Mouse (Mus musculus) layer of hippocampus, adult 11-12 months (tissue): ENCODE results near the gene Rnf215.
"Not testable (repeated sequence)": the region's sequence is repeated elsewhere in the genome, so short reads cannot be mapped to it uniquely, and the experiment has no call there.

Experiments used
- DNase-seq: peaks from one replicate; pipeline ENCODE4 v3.0.0; 2022; ENCODE audit warnings: low spot score

The Rnf215 gene

DNA sequence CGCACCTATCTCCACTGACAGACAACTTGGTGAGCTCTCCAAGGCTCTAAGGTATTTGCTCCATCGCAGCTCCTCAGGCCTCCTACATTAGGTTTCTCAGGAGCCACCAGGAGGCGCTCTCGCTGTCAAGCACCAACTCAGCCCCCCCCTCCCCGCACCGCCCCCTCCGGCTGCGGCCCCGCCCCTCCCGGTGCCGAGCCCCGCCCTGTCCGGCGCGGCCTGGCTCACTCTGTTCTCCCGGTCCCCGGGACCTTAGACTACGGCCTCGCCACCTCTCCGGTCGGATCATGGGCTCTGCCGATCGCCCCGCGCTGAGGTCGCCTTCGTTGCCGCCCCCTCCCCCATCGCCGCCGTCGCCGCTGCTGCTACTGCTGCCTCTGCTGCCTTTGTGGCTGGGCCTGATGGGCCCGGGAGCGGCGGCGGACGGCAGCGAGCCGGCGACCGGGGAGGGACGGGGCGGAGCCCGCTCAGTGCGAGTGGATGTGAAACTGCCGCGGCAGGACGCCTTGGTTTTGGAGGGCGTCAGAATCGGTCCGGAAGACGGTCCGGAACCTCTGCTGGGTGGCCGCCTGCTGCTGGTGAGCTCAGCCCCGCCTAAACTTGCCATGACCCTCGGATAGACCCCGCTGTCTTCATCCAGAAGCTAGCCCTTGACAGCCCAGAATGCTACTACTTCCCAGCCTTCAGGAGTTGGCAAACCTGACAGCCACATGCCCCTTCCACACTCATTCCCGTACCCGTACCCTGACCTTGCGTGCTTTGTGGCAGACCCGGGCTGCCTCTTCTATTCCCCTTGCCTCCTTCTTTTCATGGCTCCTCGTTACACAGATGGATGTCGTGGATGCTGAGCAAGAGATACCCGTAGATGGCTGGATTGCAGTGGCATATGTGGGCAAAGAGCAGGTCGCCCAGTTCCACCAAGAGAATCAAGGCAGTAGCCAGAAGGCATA, at the start of gene Rnf215:
Gene Rnf215, plus strand, starts transcription at position 217 of the 950 bp plus-strand sequence.
- DNase-seq = peak; percentile 86

DNA sequence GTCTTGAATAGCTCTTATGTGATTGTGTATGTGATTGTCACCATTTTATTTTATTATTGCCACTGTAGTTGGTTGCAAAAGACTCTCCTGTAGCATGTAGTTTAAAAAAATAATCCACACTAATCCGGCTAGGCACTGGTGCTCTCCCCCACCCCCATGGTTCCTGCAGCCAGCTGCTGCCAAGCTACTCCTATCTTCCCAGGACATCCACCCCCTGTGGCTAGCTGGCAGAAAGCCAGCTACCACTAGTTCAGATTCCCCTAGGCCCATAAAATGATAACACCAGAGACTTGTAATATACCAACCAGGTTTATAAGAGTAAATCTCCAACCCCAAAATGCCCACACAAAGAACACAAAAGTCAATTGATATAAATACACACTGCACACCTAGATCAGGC, 48.8 kb upstream of the Rnf215 start:
- no peak for DNase-seq

DNA sequence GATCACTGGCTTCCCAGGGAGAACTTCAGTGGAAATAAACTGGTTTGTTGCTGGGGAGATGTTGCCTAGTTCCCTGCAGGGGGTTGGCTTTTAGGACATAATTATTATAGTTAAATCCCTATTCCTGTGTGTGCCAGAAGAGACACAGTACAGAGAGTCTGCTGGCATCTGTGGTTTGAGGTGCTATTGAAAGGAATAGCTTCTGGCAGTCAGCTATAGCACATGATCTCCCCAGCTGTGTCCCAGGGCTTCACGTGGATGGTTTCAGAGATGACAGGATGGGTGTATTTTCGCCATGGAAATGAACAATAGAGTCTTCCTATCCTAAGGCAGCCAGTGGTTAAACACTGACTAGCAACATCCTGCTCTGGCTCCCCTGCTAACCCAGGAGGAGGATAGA, 47.7 kb upstream of the Rnf215 start:
- peak; percentile 62 for DNase-seq

DNA sequence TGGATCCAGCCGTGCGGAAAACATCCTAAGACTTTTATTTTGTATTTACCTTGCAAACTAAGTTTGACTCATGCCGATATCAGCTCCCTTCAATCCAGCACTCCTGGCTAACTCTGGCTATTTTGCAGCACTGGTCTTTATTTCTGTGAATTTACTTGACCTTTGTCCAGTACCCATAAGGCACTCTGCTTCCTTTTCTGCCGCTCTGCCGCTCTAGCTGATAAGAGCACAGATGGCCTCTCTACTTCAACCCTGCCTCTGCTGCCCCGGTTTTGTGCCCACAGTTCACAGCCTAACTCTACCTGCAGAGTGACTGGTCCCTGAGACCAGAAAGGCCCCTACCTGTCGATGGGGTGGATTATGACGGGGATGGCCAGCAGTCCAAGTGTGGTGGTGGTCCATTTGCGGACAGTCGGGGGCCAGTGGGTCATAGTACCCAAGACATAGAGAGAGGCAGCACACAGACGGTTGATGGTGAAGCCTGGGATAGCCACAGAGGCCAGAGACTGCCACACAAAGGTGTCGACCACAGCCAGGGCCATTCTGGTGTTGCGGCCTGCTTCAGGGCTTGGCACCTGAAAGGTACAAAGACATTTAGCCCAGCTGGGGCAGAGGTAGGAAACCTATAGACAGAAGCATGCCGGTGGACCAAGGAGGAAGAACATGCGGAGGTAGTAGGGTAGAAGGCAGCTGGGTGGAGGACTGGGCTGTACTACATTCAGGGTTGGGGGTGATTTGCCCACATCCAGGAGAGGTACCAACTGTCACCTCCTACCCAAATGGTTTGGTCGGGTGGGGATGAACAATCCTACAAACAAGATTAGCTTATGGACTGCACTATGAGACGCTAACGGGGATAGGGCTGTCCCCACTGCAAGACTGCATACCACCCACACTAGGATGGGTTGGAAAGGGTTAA, 41.3 kb upstream of the Rnf215 start:
- no peak for DNase-seq

DNA sequence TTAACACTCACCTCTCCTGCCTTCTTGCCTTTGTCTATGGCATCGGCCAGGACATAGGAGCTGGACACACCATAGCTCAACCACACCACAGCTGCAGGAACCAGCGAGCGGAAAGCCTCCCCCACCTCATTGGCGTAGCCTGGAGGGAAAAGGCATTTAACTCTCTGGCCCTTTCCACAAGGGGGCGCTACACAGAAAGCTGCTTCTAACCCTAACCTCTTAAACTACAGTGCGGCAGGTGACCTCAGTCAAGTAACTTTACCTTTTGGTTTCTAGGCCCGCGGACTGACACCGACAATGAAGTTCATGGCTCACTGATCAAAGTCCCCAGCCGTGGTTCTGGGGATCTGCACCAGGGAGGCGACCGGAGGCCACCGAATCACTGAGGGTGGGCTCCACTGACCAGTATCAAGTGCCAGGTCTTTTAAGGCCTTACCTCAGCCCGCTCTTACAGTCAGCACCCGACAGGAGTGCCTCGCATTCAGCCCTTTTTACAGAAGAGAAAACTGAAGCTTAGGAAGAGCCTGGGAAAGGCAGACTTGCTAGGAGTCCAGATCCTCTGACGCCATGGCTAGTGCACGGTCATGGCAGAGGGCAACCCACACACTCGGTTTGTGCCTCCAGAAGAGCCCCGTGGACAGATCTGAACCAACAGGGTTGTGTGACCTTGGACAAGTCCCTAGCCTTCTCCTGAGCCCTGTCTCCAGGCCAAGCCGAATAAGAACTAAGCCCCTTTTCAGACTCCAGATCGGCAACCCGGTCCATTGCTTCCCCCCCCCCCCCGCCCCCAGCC, 40.4 kb upstream of the Rnf215 start:
- DNase-seq = peak; percentile 84

DNA sequence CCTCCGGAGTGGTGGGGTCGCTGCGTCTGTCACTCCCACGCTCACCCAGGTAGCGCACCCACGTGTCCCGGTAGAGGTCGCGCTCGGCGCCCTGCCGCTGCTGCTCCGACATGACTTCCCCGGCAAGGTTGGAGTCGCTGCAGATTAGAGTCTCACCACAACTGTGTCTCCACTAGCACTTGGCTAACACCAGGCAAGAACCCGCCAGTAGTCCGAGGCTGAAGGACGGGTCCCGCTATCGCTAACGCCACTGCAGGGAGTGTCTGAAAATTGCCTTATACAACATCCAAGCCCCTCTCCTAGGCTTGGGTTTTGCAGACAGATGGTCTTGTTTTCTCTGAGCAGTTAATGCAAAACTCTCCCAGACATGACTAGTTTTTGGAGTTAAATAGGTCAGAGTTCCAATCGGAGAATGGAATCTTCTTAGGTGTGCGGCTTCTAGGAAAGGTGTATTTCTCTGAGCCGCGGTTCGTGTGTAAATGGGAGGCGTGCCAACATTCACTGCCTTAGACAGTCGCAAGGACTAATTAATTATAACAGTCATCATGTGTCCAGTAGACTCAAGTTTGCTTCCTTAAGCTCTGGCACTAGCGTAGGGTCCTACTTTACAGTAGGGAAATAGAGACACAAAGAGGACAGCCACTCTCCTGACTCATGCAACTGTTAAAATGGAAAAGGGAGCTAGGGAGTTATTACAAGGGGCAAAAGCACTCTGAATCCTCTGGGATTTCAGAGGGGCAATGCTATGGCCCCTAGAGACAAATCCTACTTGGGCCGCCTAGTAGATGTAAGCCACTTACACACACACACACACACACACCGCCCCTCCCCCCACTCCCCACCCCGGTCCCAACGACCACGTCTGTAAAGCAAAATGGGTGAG, 39.6 kb upstream of the Rnf215 start, which contains the start of gene Mtfp1:
Gene Mtfp1, minus strand, starts transcription at position 275 of the 883 bp plus-strand sequence.
- peak; percentile 69 for DNase-seq

DNA sequence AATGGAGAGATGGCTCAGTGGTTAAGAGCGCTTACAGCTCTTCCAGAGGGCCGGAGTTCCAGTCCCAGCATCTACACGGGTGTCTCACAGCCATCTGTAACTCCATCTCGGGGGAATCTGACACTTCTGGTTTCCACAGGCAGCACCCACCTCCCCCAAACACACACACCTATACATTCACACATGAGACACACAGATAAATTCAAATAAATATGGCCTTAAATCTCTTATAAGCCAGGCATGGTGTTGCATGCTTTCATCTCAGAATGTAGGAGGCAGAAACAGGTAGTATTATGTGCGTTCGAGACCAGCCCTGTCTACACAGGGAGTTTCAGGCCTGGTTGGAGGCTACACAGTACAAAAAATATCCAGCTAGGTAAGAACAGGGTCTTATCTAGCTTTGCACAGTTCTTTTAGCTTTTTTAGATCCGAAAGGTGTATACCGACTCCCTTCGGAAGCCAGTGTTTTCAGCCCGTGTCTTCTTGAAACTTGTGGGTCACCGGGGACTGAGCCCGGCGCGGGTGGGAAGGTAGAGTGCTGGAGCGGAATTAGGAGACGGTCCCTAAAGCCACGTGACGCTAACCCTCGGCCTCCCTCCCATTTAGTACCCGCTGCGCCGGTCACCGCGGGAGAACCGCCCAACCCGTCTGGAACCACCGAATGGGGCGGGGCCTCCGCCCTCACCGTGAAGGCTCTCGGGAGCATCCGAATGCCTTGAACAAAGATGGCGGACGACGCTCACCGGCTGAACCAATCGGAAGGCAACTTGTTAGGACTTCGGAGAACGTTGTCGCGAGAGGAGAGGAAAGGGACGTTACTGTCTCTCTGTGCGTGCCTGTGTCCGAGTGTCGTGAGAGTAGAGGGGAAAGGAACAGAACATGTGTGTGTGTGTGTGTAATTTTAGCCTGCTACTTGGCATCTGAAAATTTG, 38.7 kb upstream of the Rnf215 start:
- peak; percentile 99 for DNase-seq

DNA sequence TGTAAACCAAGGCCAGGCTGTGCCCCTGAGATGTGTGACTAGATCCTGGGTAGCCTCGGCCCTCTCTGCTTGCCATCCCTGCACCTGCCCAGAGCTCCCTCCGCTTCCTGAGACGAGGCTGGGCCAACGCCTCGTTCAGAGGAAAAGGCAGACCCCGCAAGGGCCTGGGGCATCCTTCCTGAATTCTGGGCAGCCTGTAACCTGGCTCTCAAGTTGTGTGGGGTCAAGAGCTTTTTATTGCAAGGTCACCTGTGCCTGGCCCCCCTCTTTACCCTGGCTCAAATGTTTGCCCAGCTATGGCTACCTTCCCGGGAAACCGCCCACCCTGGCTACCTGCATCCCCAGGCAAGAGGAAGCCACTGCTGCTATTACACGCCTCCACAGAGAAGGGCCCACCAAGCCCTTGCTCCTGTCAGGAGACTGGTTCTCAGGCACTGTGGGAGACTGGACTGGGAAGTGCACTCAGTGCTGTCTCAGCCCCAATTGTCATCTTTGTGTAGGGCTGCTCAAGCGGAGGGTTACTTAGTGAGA, 37.8 kb upstream of the Rnf215 start:
- DNase-seq = no peak

DNA sequence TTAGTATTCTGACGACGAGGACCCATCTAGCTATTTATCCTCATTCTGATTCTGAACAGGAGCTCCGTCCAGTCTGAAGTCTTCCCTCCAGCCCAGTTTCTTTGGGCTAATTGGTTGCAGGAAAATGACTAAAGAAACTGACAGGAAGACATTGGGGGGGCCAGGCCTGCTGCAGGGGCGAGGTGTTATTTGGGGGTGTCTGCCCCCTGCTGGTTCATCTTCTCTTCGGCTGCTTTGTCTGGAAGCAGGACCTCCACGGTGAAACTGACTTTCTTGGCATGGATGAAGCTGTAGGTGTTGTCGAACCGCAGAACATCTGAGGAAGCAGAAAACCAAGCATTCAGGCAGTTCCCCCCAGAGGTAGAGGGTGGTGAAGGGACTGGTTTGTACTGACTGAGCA, 36.9 kb upstream of the Rnf215 start:
- DNase-seq = no peak

DNA sequence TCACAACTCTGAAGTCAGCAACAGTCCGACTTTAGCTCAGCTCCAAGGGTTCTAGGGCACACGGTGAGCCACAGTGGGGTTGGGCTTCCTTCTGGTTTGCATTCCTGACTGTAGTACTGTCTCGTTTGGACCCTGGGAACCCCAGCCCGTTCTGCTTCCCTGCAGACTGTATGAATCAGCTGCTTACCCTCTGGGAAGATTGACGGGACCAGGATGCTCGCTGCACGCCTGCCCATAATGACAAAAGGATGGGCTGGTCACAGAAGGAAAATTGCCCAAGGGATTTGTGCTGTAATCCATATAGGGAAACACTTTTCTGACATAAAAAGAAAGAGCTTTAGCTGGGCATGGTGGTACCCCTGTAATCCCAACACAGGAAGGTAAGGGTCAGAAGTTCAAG, 36.2 kb upstream of the Rnf215 start:
- DNase-seq = no peak

DNA sequence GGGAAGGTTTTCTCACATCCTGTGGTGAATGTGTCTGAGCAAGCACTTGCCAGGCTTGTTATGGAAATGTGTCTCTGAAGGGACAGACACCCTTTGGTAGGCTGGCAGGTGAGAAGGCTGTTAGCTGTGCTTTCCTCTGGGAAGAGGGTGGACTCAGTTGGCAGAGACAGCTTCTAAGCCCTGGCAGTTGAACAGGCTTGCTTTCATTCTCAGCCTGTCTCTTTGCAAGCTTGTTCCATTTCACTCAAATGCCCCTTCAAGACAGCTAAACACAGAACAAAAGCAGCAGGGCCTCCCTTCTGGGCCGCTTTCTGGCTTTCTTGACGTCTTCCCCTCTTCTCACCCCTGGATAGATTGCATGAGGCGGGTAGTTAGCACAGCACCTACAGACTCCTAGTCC, 35.6 kb upstream of the Rnf215 start:
- DNase-seq = no peak

DNA sequence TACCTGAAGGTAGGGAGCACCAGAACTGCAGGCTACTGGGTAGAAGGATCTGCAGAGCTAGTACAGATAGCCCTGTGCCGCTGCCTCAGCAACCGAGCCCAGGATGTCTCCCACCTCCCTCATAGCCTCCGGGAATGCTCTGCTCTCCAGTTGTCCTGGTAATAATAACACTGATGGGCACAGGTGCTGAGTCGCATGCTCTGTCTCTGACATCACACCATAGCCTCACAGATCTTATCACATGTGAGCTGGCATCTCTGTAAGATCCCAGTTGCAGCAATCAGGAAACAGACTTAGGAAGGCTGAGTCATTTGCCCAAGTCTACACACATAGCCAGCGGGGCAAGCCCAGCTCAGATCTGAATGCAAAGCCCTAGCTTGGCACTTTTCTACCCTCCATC, 33.2 kb upstream of the Rnf215 start:
- DNase-seq = no peak

DNA sequence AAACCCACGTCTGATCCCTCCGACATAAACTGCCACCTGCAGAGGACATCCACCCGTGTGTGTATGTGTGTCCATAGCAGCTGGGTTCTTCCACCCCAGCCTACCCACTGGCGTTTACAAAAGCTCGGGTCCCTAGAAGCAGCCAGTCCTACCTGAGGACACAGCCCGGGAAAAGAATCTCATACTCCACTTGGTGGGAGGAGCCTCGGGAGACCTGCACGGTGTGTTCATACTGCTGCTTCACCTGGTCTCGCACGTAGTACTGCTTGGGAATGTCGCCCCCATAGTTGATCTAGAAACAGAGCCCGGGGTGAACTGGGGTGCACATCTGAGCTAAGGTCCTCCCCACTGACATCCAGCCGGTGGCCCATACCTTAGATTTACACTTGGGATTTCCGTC, 31.5 kb upstream of the Rnf215 start:
- no peak for DNase-seq

DNA sequence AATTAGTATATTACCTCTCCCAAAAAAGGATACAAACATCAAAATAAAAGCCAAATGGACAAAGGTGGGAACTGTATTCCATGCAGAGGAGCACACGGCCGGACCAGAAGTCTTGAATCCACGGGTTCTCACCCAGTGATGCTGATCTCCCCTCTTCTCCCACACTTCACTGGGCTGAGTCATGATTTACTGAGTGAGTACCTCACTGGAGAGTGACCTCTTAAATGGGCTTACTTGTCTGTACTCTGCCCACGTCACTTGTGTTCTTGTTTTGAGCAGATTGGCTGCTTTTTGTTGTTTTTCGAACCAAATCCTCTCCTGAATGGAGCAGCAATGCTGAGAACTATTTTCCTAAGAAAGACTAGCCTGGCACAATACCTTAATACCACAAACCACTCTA, 30.0 kb upstream of the Rnf215 start:
- no peak for DNase-seq

DNA sequence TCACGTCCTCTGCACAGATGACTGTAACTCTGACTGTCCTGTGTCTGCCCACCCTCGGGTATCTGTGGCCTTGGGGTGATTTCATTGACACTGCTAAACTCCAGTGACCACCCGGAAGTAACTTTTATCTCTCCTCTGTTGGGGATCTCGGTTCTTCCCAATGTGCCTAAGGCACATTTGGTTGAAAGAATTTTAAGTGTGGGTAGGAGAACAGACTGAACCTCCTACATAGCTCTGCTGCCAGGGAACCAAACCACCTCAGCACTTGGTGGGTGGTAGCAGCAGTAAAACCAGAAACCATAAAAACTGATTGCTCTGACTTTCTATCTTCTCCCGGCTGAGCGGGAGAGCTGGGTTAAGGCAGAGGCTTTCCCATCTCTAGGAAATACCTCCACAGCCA, 29.6 kb upstream of the Rnf215 start:
- no peak for DNase-seq

DNA sequence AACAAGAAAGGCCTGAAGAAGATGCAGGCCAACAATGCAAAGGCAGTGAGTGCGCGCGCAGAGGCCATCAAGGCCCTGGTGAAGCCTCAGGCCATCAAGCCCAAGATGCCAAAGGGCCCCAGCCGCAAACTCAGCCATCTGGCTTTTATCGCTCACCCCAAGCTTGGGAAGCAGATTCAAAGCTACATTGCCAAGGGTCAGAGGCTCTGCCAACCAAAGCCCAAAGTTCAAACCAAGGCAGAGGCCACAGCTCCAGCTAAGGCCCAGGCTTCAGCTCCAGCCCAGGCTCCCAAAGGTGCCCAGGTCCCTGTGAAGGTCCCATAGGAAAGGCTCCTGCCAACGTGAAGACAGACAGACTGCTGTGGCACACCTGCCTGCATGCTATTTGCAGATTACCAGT, 27.1 kb upstream of the Rnf215 start:
- not testable (repeated sequence) for DNase-seq

DNA sequence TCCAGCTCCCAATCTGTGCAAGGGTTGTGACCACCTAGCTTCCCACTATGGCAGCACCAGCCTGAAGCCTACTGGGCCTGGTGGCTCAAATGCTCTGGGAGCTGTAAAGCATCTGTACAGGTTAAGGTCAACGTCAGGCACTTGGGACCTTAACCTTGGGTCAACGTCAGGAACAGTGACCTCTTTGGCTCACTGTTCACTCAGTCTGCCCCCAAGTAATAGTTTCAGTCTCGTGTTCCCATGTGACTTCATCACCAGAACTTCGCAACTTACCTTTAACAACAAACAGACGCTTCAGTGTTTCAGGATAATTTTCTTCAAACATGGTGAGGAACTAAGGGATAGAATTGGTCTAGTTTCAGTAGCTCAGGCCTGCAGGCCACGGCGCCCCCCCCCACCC, 26.3 kb upstream of the Rnf215 start:
- DNase-seq = no peak

DNA sequence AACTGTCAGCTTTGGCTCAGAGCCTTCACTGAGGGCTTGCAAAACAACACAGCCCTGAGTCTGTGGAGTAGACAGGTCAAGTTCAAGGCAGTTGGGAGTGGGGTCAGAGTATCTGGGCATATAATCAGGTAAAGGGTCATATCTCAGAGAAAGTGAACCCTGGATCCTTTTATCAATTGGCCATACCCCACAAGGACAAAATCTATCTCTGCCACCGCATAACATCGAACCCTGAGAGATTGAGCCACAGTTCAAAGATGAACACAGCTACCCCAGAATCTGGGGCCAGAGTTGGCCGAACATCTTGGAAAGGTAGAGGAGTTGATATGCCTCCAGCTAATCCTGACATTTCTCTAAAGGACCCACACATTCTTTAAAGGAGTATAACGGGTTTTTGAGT, 23.0 kb upstream of the Rnf215 start:
- no peak for DNase-seq

DNA sequence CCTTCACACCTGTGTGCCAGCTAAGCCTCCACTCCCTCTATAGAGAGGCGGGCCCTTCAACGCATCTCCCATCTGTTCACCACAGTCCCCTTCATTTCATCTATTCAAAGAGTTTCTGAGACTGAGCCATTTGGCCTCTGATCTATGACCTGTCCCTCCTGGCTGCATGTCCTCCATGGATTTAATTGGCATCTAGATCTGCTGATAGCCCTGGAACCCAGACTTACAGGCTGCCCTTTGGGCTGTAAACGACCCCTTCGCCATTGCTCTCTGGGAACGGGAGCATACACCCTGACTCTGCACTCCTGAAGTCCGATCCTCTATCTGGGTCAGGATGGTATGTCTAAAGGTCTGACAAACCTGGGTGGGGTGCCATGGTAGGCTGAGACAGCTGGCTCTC, 22.1 kb upstream of the Rnf215 start:
- DNase-seq = no peak

DNA sequence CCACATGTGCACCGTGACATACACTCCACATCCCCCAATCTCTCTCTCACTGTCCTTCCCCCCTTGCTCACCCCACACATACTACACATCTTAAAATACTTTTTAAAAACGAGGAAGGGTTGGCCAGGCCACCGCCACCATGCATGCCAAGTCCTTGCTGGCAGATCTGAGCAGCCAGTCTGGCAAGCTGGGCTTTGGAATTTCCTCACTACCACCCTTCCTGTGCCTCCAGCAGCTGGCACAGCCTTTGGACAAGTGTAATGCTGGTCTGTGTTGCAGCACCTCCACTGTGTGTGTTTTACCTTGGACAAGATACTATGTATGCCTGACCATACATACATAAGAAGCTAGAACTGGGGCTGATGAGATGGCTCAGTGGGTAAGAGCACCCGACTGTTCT, 21.5 kb upstream of the Rnf215 start:
- no peak for DNase-seq
